ENCODE assay signal across 7 mouse cellular contexts in the genomic region with DNA sequence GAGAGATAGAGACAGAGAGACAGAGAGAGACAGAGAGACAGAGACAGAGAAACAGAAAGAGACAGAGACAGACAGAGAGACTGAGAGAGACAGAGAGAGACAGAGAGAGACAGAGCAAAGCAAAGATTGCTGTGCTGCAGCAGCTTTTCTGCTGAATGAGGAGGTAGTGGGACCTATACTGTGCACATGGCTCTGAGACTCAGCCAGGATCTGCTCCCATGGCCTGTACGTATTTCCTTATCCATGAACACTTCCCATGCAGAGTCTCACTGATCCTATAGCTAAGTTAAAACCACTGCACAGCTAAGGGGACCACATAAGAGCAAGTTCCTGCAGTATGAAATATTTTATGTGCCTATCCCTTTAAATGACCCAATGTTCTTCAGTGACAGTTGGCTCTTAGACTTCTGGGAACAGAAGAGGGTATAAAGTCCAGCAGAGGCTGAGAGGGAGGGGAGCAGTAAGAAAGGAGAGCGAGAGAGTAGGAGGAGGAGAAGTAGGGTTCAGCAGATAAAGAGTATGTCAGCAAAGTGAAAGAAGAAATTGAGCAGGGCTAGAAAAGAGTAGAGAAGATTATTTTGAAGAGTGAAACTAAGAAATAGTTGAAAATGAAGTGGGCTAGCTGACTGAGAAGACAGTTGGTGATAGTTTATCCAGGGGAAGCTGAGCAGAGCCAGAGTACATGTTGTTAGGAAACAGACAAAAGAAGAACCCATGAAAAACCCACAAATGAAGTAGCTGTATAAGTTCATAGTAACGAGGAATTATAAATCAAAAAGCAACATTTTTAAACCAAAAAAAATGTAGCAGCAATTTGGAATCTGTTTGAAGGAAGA.
DNase-seq lines count a peak whose midpoint lies in the region; ATAC-seq and TF ChIP-seq lines count a peak whose summit lies in the region.
"Not testable (repeated sequence)": the region's sequence is repeated elsewhere in the genome, so short reads cannot be mapped to it uniquely, and the experiment has no call there.

No protein-coding gene starts in this region.

- TF ChIP-seq CTCF in kidney, adult 2 months (conservative IDR thresholded peaks at IDR 0.05; ENCODE audit: insufficient read depth, insufficient read length, low read depth, low read length); liver, adult 2 months (IDR thresholded peaks at IDR 0.05; ENCODE audit: low read depth, low read length); testis, adult 2 months (IDR thresholded peaks at IDR 0.05; ENCODE audit: control insufficient read depth, insufficient read depth, insufficient replicate concordance, low read depth, low read length): not testable (repeated sequence)

- H3K9me3 ChIP-seq in intestine, embryonic 15.5 days; kidney, embryonic 16.5 days (ENCODE audit: low read length); stomach, embryonic 15.5 days: not testable (repeated sequence)

- not testable (repeated sequence) for H3K79me2 ChIP-seq in liver, adult 2 months (ENCODE audit: control insufficient read depth, insufficient read depth, low read length)

- H3K4me2 ChIP-seq in intestine, embryonic 15.5 days (replicated peaks); kidney, embryonic 16.5 days (replicated peaks; ENCODE audit: low read depth, low read length); stomach, embryonic 15.5 days: not testable (repeated sequence)

- not testable (repeated sequence) for H3K27ac ChIP-seq in intestine, embryonic 15.5 days; kidney, adult 2 months (ENCODE audit: insufficient read depth, low read depth, low read length); kidney, embryonic 16.5 days (ENCODE audit: low read length); liver, adult 2 months (replicated peaks; ENCODE audit: insufficient read depth, low read depth, low read length); stomach, embryonic 15.5 days
- H3K27ac ChIP-seq in testis, adult 2 months (ENCODE audit: control insufficient read depth, insufficient read depth, low read depth, low read length): 0 out of 2 replicates have a peak overlapping the region, but pooled peaks have one; percentile 29

- H3K27me3 ChIP-seq in intestine, embryonic 15.5 days (replicated peaks); kidney, adult 2 months (replicated peaks; ENCODE audit: control insufficient read depth, insufficient read depth, low read length); kidney, embryonic 16.5 days (ENCODE audit: insufficient read depth, low read length); liver, adult 2 months (ENCODE audit: control insufficient read depth, insufficient read depth, low read length); stomach, embryonic 15.5 days (replicated peaks); testis, adult 2 months (ENCODE audit: control insufficient read depth, insufficient read depth, low read length): not testable (repeated sequence)

- H3K4me3 ChIP-seq in intestine, embryonic 15.5 days (replicated peaks); kidney, adult 2 months (ENCODE audit: insufficient read depth, low read depth, low read length); kidney, embryonic 16.5 days (ENCODE audit: low read length); liver, adult 2 months (ENCODE audit: insufficient read depth, low read depth, low read length); stomach, embryonic 15.5 days (replicated peaks): not testable (repeated sequence)
- H3K4me3 ChIP-seq in testis, adult 2 months (ENCODE audit: control insufficient read depth, low read depth, low read length): peak overlapping the region; percentile 34; the same call in 1 of the 2 replicates

- peak; percentile 70 for ATAC-seq in granulocyte monocyte progenitor cell, adult 5-6 weeks (replicated peaks; ENCODE audit: poor library complexity, severe bottlenecking)
- ATAC-seq in intestine, embryonic 15.5 days: peak; percentile 97
- peak; percentile 57; the same call in 1 of the 2 replicates for ATAC-seq in kidney, embryonic 16.5 days (ENCODE audit: low FRiP score, low TSS enrichment)
- ATAC-seq in stomach, embryonic 15.5 days (ENCODE audit: insufficient read depth, low FRiP score, low read depth): 0 out of 2 replicates have a peak, but pooled peaks have one; percentile 47

- TF ChIP-seq POLR2A in kidney, adult 2 months (IDR thresholded peaks at IDR 0.05; ENCODE audit: low read depth, low read length); liver, adult 2 months (IDR thresholded peaks at IDR 0.05; ENCODE audit: extremely low read depth, insufficient read depth, low read length); testis, adult 2 months (IDR thresholded peaks at IDR 0.05; ENCODE audit: control insufficient read depth, low read depth, low read length): not testable (repeated sequence)

- 47% methylated on average over 3 of the region's 3 CpGs for WGBS in intestine, embryonic 15.5 days
- 59% methylated on average over 3 of the region's 3 CpGs for WGBS in kidney, adult 2 months
- 67% methylated on average over 3 of the region's 3 CpGs for WGBS in kidney, embryonic 16.5 days
- 48% methylated on average over 3 of the region's 3 CpGs for WGBS in liver, adult 2 months
- 66% methylated on average over 3 of the region's 3 CpGs for WGBS in stomach, embryonic 15.5 days

- not testable (repeated sequence) for H3K9ac ChIP-seq in intestine, embryonic 15.5 days; kidney, embryonic 16.5 days (replicated peaks; ENCODE audit: low read length); liver, adult 2 months (ENCODE audit: low read depth, low read length); stomach, embryonic 15.5 days

- H3K4me1 ChIP-seq in intestine, embryonic 15.5 days (replicated peaks); kidney, adult 2 months (ENCODE audit: control insufficient read depth, insufficient read depth, low read length); kidney, embryonic 16.5 days (ENCODE audit: insufficient read depth, low read length); liver, adult 2 months (ENCODE audit: control insufficient read depth, insufficient read depth, low read length); stomach, embryonic 15.5 days; testis, adult 2 months (ENCODE audit: control insufficient read depth, insufficient read depth, low read length): not testable (repeated sequence)

- H3K36me3 ChIP-seq in intestine, embryonic 15.5 days; kidney, adult 2 months (ENCODE audit: control insufficient read depth, insufficient read depth, low read length); kidney, embryonic 16.5 days (ENCODE audit: insufficient read depth, low read length); liver, adult 2 months (ENCODE audit: control insufficient read depth, insufficient read depth, low read length); stomach, embryonic 15.5 days; testis, adult 2 months (ENCODE audit: control insufficient read depth, insufficient read depth, low read length): not testable (repeated sequence)

- peak; percentile 30 for DNase-seq in kidney, adult 2 months
- peak; percentile 3 for DNase-seq in liver, adult 2 months (ENCODE audit: extremely low read depth, low read depth, low spot score)

Comparison
In these comparisons a context has a peak if more than half of its experiments do, and no peak if none do; other contexts are left out.
1. ATAC-seq: peak in every context shown above with its lines; median percentile 97 in intestine, embryonic 15.5 days; 70 in granulocyte monocyte progenitor cell, adult 5-6 weeks; 57 in kidney, embryonic 16.5 days; 47 in stomach, embryonic 15.5 days.